Mouse (Mus musculus) kidney, adult 18-20 months (tissue): ENCODE data around the gene Dapl1.

Experiments used
- DNase-seq: peaks from one replicate; pipeline ENCODE4 v3.0.0; 2021

Gene Dapl1

DNA sequence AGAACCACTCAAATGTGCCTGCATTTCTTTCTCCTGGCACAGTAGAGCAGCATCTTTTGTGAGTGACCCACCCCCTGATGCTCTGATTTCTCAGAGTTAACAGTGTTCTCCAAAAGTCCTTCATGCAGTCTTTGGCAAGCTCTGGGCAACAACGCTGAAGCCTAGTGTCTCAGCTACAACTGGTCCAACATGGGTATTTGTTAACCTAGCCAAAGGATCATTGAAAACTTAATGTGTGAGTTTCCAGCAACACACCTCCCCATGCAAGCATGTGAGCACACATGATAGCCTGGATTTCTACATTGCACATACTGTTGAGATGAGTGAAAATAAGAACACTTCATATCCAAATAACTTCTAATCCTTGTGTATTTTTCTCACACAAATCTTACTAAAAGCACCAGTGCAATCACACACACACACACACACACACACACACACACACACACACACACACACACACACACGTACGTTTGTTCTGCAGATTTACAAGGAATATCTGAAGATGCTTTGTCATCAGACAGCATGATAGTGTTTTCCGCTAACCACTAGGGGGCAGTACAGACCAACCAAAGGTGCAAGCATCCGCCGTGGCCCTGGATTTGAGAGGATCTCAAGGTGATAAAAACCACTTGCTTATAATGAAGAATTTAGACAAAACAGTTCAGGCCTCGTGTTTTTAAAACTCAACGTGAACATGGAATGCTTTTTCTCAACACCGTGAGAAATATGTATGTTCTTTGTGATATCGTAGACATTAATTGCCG lies 56.9 kb downstream of the Dapl1 start:
- peak; percentile 73 for DNase-seq

DNA sequence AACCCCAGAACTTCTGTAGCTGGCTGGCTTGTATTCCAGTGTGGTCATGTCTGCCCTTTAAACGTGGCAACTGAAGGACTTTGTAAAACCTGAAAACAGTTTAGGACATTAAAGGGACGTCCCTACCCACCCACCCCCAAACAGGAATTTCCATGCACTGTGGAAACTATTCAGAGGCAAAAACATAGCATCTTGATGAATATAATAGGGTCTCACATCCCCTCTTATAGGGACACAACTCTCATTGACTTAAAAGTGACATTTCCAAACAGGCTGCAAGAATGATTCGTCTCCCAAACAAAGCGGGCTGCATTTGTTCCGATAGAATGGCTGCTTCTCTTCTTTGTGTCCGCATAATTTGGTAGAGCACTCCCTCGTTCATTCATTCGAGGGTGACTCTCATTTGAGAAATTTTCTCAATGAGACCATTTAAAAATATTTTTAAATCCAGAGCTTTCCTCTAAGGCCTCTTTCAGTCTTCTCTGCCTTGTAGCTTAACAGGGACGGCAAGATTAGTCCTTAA lies 59.2 kb downstream of the Dapl1 start:
- DNase-seq, result no peak

DNA sequence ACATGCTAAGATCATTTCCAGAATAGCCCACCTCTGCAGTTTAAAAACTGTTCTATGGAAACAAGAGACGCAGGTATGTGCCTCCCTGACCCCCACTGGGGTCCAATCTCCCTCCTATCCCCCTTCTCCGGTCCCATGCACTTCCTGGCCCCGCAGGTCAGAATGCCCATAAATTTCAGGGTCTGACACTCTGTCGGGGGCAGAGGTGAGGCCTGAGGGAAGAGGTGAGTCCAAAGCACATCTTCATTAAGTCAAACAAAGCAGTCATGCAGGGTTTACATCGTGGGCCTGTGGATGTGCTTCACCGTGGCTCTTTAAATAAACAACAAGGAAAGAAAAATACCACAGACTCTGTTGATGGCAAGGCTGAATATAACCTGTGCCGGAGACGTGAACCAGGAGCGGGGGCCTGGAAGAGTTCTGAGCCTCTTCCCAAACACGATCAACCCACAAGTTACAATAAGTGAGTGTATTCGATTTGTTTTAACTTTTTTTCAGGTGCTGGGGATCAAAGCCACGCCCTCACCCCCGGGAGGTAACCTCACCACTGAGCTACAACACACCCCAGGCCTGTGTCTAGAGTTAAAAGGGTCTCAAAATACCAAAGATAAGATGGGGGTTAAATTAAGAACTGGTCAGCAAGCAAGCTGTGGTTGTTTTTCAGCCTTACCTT lies 59.9 kb downstream of the Dapl1 start:
- DNase-seq, result no peak

DNA sequence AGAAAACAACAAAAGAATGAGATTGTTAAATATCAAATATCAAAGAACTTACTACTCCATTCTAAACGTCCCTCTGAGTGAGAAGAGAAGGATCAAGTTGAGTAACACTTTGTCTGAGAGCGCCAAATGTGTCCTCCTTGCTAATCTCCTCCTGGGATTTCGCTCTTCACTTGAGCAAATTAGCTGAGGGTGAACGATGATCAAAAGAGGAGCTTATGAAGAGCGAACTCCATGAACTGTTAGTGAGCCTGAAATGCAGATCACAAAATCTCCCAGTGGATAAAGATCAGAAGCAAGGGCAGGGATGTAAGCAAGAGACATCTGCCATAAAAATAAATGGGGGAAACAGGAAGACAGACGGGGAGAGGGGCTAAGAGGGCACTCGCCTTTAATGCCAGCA lies 60.5 kb downstream of the Dapl1 start:
- no peak for DNase-seq

DNA sequence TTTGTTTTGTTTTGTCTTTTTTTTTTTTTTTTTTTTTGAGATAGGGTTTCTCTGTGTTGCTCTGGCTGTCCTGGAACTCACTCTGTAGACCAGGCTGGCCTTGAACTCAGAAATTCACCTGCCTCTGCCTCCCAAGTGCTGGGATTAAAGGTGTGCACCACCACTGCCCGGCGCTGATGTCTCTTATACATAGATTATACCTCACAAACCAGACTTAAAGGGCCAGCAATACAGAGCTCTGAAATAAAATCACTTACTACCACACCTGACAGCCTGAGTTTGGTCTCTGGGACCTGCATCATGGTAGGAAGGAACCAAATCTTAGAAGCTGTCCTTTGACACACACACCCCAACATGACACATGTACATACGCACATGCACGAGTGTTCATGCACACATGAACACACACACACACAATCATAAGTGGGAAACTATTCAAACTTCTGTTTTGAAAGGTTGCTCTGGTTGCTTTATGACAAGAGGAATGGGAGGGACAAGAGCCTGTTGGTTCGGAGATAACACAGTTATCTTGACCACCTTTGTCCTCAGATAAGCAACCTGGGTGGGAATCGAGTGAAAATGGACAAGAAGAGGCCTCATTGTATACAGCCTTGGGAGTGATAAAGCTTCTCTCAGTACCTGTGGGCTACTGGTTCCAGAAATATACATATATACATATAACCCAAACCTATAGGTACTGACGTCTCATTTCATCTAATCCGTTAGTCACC lies 63.1 kb downstream of the Dapl1 start:
- DNase-seq, result no peak

DNA sequence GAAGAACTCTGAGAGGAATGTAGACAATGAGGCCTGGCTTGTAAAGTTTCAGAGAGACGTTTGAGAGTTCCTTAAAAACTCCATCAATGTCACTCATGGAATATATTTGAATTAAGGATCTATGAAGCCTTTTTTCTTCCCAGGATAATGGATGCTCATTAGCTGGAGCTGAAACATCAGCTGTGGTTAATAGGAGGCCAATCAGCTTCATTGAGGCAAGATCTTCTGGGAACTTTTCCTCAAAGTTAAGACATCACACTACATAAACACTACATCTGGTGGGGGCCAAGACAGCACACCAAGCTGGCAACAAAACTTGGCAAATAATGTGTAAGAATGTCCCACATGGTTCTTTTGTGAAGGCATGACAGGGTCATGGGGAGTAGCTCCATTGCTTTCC lies 68.3 kb downstream of the Dapl1 start:
- no peak for DNase-seq

DNA sequence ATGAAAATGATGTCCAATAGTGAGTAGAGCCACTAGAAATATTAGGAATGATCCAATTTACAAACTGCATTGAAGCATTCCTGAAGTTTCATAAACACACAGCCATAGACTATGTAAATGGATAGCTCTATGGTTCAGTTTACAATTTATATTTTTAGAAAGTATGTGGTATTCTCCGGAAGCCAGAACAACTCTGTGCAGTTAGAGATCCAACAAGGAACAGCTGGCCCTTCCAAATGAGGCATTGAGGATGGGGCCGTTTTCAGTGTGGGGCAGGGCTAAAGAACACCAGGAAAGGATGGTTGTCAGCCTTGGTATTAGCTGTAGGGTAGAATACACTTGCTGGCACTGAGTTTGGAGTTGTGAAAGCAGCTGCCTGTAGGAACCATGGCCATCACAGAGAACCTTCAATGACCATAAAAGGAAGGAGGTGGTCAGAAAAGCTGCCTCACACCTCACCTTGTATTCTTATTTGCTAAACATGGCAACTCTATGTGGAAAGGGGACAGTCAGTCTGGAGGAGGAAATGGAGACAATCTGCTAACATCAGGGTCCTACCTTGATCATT lies 70.0 kb downstream of the Dapl1 start:
- no peak for DNase-seq
